Mouse (Mus musculus) telencephalon, adult 2 months (tissue): ENCODE measurements around the gene Phactr3.

Source experiments
- DNase-seq: peaks from one replicate; pipeline ENCODE4 v3.0.0-alpha.2; 2011; ENCODE audit warnings: low read depth, low spot score

Gene Phactr3

GRCm38 (mm10) chr2:178257117-178257825 is 138.5 kb downstream of the Phactr3 start:
- DNase-seq: no peak

DNA sequence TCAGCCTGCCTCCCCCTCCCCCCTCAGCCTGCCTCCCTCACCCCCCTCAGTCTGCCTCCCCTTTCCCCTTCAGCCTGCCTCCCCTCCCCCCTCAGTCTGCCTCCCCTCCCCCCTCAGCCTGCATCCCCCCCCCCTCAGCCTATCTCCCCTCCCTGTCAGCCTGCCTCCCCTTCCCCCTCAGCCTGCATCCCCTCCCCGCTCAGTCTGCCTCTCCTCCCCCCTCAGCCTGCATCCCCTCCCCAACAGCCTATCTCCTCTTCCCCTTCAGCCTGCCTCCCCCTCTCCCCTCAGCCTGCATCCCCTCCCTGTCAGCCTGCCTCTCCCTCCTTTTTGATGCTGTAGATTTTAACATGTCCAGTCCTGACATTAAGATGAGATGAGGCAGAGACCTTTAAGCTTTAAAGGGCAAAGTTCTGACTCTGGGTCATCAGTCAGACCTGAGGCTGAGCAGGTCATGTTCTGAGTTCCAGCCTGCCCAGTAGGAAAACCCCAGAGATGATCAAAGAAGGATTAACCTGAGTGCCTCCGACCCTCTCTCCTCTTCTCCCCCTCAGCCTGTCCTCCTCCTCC is 139.3 kb downstream of the Phactr3 start:
- DNase-seq: no peak

- DNase-seq: no peak
Observed at GRCm38 (mm10) chr2:178263055-178263454, 144.3 kb downstream of the Phactr3 start.

- peak; percentile 63 for DNase-seq
Observed at GRCm38 (mm10) chr2:178264389-178264788, 145.6 kb downstream of the Phactr3 start.

- DNase-seq: peak; percentile 50
Observed at GRCm38 (mm10) chr2:178265454-178265853, 146.7 kb downstream of the Phactr3 start.

DNA sequence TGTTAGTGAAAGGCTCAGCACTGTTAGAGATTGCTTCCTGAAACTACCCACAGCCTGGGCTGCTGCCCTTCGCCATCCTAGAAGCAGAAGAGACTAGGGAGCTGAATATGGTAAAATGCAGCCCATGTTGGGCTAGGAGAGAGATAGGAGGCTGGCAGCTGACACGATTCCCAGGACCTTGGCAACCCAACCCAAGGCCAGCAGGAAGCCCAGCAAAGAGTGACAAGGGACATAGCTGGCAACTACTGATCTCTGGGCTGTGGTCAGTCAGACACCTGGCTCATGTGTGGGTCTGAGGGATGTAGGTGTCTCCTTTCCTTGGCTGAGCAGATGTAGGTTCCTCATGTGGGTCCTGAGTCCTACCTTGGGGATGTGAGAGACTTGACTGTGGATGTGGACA is 152.0 kb downstream of the Phactr3 start:
- DNase-seq: no peak

DNA sequence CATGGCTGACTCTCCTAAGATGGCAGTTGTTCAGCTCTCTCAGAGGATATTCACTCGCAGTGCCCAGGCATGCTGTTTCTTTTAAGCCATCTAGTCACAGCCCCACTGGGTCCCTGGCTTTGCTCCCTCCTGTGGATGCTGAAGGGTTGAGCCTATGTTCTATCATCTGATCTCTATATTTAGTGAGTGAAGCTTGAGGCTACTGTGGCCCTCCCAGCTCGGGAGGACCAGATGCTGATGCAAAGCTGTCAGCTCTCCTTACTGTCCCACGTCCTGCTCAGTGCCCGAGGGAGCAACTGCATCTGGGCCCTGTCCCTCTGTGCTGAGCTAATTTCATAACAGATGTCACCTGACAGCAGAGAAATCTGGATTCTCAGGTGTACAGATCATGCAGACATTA is 153.6 kb downstream of the Phactr3 start:
- DNase-seq: no peak

- no peak for DNase-seq
Observed at GRCm38 (mm10) chr2:178274126-178274525, 155.4 kb downstream of the Phactr3 start.

DNA sequence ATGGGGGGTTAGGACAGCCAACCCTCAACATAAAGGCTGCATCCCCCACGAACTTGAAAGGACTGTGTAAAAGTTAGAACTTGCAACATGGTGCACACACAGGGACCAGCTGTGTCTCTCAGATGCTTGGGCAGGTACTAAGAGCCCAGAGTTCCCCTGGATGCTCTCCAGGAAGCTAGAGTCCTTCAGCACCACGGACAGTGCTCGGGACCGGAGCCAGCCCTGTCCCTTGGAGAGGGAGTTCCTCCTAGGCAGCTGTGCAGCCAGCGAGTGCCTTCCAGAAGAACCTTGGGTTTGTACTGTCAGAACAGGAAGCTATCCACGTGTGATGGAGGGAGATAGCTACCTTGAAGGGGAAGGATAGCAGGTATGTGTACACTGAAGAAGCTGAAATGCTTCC is 158.4 kb downstream of the Phactr3 start:
- no peak for DNase-seq

DNA sequence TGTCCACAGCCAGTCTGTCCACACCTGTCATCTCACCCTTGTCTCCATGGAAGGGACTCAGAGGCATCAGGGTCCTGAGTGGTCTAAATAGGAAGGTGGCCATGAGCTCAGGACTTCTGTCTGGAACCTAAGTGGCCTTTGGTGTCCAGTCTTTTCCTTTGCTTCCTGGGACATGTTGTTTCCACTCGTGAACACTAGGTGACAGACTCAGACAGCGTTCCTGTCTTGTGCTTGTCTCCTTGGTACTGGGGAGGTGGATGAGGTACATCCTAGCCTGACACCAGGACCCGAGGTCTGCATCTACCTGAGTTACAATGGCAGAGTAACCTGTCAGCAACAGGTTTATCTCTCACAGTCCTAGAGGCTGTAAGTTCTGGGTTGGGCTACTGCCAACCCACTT is 162.4 kb downstream of the Phactr3 start:
- no peak for DNase-seq

- DNase-seq: peak; percentile 62
Observed at GRCm38 (mm10) chr2:178287285-178287684, 168.5 kb downstream of the Phactr3 start.

GRCm38 (mm10) chr2:178288666-178289065 is 169.9 kb downstream of the Phactr3 start:
- DNase-seq: no peak

DNA sequence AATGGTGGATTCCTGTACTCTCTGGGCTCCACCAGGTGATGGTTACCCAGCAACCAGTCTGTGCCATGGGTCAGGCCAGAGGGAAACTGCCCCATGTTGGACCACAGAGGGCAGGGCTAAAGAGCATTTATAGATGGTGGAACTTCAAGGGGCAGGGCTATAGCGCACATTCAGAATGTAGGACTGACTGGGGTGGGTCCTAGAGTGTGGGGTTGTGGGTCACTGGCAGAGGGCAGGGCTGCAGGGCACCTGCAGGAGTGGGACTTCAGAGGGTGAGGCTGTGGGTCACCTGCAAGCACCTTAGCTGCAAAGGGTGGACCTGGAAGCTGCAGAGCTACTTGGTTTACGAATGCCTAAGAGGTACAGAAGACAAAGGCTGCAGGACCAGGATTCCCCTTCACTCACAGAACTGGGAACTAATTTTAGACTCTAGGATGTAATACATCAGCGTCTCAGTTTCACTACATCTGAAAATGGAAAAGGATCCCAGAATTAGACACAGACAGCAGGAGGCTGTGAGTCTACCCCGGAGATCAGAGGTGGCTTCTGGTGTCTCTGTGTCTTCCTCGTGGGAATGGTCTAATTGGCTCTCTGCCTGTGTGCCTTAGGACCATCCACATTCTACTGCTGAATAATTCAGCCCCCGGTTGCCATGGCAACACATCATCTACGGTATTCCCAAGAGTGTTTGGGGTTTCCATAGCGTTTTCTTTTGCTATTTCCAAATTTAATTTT is 184.8 kb downstream of the Phactr3 start:
- peak; percentile 56 for DNase-seq

DNA sequence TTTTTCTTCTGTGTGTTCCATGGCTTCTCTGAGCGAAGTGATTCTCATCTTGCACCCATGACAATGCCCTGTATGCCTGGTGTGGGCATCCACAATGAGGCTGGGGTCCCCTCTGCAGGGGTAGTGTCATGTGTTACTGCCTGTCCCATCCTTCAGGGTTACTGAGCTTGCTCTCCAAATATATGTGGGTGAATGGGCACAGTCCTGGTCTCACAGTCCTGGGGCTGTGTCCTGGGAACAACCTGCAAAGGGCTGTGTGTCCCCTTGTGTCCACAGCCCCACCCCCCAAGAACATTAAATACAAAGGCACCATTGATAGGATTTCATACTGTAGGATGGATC is 185.4 kb downstream of the Phactr3 start:
- DNase-seq: no peak

GRCm38 (mm10) chr2:178304669-178305068 is 185.9 kb downstream of the Phactr3 start:
- peak; percentile 29 for DNase-seq

DNA sequence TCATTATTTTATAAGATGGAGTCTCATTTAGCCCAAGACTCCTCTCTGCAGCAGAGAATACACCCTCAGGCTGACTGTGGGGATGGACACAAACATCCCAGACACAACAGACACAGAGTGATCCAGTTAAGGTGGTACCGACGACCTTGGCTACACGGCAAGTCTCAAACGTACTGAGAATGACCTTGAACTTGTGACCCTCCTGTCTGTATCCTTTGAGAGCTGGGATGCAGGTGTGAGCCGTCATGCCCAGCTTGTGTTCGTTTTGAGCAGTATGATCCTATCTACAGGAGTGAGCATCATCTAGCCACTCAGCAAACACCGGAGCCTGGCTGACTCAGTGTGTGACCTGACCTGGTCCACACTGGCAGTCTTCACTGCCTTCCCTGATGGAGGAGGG is 194.8 kb downstream of the Phactr3 start:
- DNase-seq: no peak

GRCm38 (mm10) chr2:178316281-178316680 is 197.5 kb downstream of the Phactr3 start:
- no peak for DNase-seq

- no peak for DNase-seq
Observed at GRCm38 (mm10) chr2:178319766-178320165, 201.0 kb downstream of the Phactr3 start.

GRCm38 (mm10) chr2:178321271-178321670 is 202.5 kb downstream of the Phactr3 start:
- DNase-seq: no peak

DNA sequence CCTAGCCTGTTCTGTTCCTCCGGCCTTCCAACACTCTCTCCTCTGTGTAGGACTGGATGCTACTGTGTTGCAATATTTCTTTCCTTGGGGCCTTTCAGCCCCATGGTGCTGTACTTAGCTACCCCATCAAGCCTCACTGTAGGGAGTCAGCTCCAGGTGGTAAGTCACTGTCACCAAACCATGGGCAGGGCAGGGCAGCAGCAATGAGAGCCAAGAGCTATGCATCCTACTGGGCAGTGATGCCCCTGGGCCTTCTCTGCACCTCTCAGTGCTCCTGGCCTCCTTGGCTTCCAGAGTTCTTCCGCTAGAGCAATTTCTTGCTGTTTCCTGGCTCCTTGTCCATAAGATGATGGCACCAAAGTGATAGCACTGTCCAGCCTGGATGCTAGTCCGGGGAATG is 205.6 kb downstream of the Phactr3 start:
- no peak for DNase-seq

GRCm38 (mm10) chr2:178324818-178325217 is 206.0 kb downstream of the Phactr3 start:
- no peak for DNase-seq

- DNase-seq: no peak
Observed at GRCm38 (mm10) chr2:178326067-178326466, 207.3 kb downstream of the Phactr3 start.
